Mouse (Mus musculus) embryonic facial prominence, embryonic 11.5 days (tissue): ENCODE results near the gene Krt10. TPM values are rescaled to one million over a fixed set of nuclear protein-coding genes. Genes with fewer than 3 reads are reported as not detected.
A peak's percentile ranks its signal among the peaks of the same experiment; 100 is the strongest.

Experiments used
- ATAC-seq: fragments of 200-750 bp; cut with Nextera tagmentation; replicated peaks from 2 replicates; pipeline ENCODE4 v1.8.0; 2017; ENCODE audit warnings: low read depth; ENCODE audit not compliant: insufficient number of reproducible peaks, low FRiP score, low TSS enrichment
- DNase-seq: peaks from one replicate; pipeline ENCODE4 v3.0.0-alpha.2; 2015; ENCODE audit warnings: low spot score
- H3K27ac ChIP-seq: fragments of 300-500 bp; sonication (generic); replicated peaks from 2 replicates; pipeline ENCODE4 v1.5.1; 2014; ENCODE audit warnings: mild to moderate bottlenecking, low read depth, low read length, control low read depth
- H3K27me3 ChIP-seq: fragments of 300-500 bp; sonication (generic); 2 replicates; pipeline ENCODE4 v1.6.1; 2014; ENCODE audit warnings: mild to moderate bottlenecking, low read length, moderate library complexity, mixed read lengths; ENCODE audit not compliant: control insufficient read depth, insufficient read depth
- H3K36me3 ChIP-seq: fragments of 300-500 bp; sonication (generic); replicated peaks from 2 replicates; pipeline ENCODE4 v1.6.1; 2014; ENCODE audit warnings: low read depth, mild to moderate bottlenecking, low read length, moderate library complexity, mixed read lengths; ENCODE audit not compliant: control insufficient read depth, insufficient read depth
- H3K4me1 ChIP-seq: fragments of 300-500 bp; sonication (generic); 2 replicates; pipeline ENCODE4 v1.6.1; 2014; ENCODE audit warnings: low read length, mixed read lengths; ENCODE audit not compliant: control insufficient read depth, insufficient read depth
- H3K4me2 ChIP-seq: fragments of 300-500 bp; sonication (generic); 2 replicates; pipeline ENCODE4 v1.6.1; 2014; ENCODE audit warnings: low read depth, mild to moderate bottlenecking, control low read depth, low read length, moderate library complexity
- H3K4me3 ChIP-seq: fragments of 300-500 bp; sonication (generic); 2 replicates; pipeline ENCODE4 v1.5.1; 2014; ENCODE audit warnings: low read depth, low read length, control low read depth
- H3K9ac ChIP-seq: fragments of 300-500 bp; sonication (generic); replicated peaks from 2 replicates; pipeline ENCODE4 v1.6.1; 2014; ENCODE audit warnings: mild to moderate bottlenecking, control low read depth, low read length
- H3K9me3 ChIP-seq: fragments of 300-500 bp; sonication (generic); replicated peaks from 2 replicates; pipeline ENCODE4 v1.6.1; 2016; ENCODE audit warnings: mild to moderate bottlenecking, low read length, inconsistent platforms, mixed read lengths; ENCODE audit not compliant: control insufficient read depth
- WGBS: fragments of 180-500 bp; shearing (Covaris S2); extraction: QIAGEN DNeasy Blood & Tissue Kit; methylation state at CpG from one replicate; pipeline ENCODE4 v1.1.7; 2014; 5-methylcytosine and 5-hydroxymethylcytosine counted together
- polyA plus RNA-seq: library from polyadenylated mRNA; unstranded; fragments of >200 nt; fragmentation: Nextera tagmentation; extraction: Ambion mirVana; gene quantifications from 2 replicates; pipeline ENCODE4 v1.2.1, GENCODE M21; 2014

The Krt10 gene
- polyA plus RNA-seq, 1 experiment from 2014 or later: 26.7 TPM

DNA sequence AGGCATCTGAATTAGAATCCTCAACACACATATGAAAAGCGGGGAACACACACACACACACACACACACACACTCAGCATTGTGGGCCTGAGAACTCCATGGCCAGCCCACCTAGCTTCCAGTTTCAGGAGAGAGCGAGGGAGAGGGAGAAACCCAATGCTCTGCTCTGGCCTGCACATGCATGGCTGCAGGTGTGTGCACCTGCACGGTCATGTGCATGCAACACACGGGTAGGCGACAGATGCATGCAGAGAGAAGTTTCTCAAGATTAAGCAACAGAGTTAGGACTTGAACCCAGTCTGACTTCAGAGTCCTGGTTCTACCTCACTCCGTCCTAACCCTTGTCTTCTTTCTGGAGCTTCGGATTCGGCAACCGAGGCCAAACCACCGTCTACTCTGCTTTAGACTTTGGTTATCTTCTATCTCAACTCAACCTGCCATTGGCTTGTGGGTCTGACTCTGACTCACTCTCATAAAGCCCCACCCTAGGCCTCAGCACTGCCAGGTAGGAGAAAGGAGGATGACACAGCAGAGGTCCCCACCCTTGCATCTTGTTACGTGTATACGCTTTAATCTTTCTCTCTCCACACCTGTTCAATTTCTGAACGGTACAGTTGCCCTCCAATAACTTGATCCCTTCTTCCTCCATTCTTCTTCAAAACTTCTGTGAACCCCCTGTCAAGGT lies 25.4 kb upstream of the Krt10 start:
- Histone ChIP-seq H3K4me1 (no peaks in the 10 kb centered on the region), H3K36me3 (no peaks in the 10 kb centered on the region), H3K9me3 (no peaks in the 10 kb centered on the region), H3K27me3 (no peaks in the 10 kb centered on the region), H3K4me3 (no peak overlapping the region), H3K4me2 (no peak overlapping the region), H3K27ac (no peak overlapping the region), H3K9ac (no peak overlapping the region)
- ATAC-seq (no peak), DNase-seq (no peak)
- 90% methylated on average over 13 of the region's 13 CpGs for WGBS

GRCm38 (mm10) chr11:99413247-99413646 lies 24.1 kb upstream of the Krt10 start:
- no peaks in the 10 kb centered on the region for H3K4me1 ChIP-seq
- no peak overlapping the region for H3K4me3 ChIP-seq
- no peaks in the 10 kb centered on the region for H3K9me3 ChIP-seq
- ATAC-seq (no peak), DNase-seq (peak; percentile 69)
- no peak overlapping the region for H3K9ac ChIP-seq
- no peaks in the 10 kb centered on the region for H3K36me3 ChIP-seq
- WGBS: 18% methylated on average over 6 of the region's 6 CpGs
- no peaks in the 10 kb centered on the region for H3K27me3 ChIP-seq
- H3K4me2 ChIP-seq: no peak overlapping the region
- H3K27ac ChIP-seq: no peak overlapping the region

- H3K36me3 ChIP-seq: no peaks in the 10 kb centered on the region
- H3K9ac ChIP-seq: no peak overlapping the region
- no peak for DNase-seq
- ATAC-seq: no peak
- no peak overlapping the region for H3K4me3 ChIP-seq
- H3K9me3 ChIP-seq: no peaks in the 10 kb centered on the region
- no peaks in the 10 kb centered on the region for H3K4me1 ChIP-seq
- 76% methylated on average over 10 of the region's 10 CpGs for WGBS
- no peak overlapping the region for H3K27ac ChIP-seq
- no peaks in the 10 kb centered on the region for H3K27me3 ChIP-seq
- no peak overlapping the region for H3K4me2 ChIP-seq
Measured at GRCm38 (mm10) chr11:99406186-99406585, 17.0 kb upstream of the Krt10 start.

DNA sequence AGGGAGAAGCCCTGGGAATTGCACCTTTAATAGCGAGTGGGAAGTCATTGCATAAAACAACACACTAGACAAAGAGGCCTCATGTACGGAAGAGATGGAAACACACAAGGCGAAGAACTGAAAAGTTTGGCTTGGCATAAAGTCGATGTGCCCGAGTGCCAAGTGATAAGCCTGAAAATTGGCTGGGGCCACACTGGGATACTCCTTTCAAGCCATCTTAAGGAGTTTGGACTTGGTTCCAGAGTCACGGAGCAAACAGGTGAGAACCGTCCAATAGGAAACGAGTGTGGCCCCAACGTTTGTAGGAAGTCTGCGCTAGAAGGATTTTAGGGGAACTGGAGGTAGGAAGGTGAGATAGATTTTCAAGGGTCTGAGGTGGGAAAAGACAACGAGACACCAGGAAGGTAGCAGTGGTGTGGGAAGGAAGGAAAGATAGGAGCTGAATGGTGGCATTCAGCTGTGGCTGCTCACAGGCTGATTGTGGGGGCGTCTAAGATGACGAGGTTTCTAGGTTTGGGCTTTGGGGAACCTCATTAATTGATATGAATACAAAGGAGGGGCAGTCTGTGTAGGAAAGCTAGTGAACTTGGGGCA lies 10.9 kb upstream of the Krt10 start:
- no peaks in the 10 kb centered on the region for H3K27me3 ChIP-seq
- no peak for ATAC-seq
- H3K36me3 ChIP-seq: no peaks in the 10 kb centered on the region
- DNase-seq: no peak
- no peak overlapping the region for H3K4me3 ChIP-seq
- no peaks in the 10 kb centered on the region for H3K4me1 ChIP-seq
- H3K9ac ChIP-seq: no peak overlapping the region
- no peaks in the 10 kb centered on the region for H3K9me3 ChIP-seq
- no peak overlapping the region for H3K27ac ChIP-seq
- 85% methylated on average over 13 of the region's 13 CpGs for WGBS
- no peak overlapping the region for H3K4me2 ChIP-seq

DNA sequence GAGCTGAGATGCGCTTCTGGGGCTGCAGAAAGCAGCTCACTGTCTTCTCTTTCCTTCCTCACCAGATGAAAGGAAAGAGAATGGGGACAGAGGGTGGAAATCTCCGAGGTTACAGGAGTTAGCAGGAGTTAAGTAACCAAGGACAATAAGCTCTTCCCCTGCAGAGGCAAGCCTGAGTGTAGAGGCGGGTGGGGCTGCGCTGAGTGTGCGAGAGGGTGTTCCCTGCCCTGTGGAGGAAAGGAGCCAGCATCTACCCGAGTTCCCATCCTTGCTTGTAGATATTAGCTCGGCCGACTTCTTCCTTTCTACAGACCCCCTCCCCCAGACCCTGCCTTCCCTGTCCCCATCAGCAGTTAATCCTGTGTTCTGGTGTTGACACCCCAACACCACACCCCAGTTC lies 9.7 kb upstream of the Krt10 start:
- Histone ChIP-seq H3K4me3 (no peak overlapping the region), H3K27ac (no peak overlapping the region), H3K36me3 (no peaks in the 10 kb centered on the region), H3K27me3 (no peaks in the 10 kb centered on the region), H3K9ac (no peak overlapping the region), H3K4me1 (no peaks in the 10 kb centered on the region), H3K4me2 (no peak overlapping the region), H3K9me3 (no peaks in the 10 kb centered on the region)
- no peak for DNase-seq
- WGBS: 43% methylated on average over 7 of the region's 8 CpGs
- ATAC-seq: no peak

DNA sequence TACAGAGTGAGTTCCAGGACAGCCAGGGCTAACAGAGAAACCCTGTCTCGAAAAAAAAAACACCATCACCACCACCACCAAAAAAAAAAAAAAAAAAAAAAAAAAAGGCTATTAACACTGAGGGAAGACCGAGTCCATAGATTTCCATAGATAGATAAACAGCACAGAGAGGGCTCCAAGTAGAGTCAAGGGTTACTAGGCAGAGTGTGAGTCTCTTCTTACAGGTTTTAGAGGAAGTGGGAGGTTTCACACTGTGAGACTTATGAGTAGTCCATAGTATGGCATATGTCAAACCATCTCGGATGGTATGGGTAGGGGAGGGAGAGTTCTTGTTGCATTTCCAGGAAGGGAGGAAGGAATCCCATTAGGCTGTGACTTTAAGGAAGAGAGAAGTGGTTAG lies 8.9 kb upstream of the Krt10 start:
- H3K4me2 ChIP-seq: no peak overlapping the region
- no peak overlapping the region for H3K4me3 ChIP-seq
- H3K27me3 ChIP-seq: no peaks in the 10 kb centered on the region
- DNase-seq (no peak), ATAC-seq (no peak)
- WGBS: 67% methylated on average over 3 of the region's 3 CpGs
- H3K27ac ChIP-seq: no peak overlapping the region
- no peak overlapping the region for H3K9ac ChIP-seq
- no peaks in the 10 kb centered on the region for H3K9me3 ChIP-seq
- H3K36me3 ChIP-seq: no peaks in the 10 kb centered on the region
- H3K4me1 ChIP-seq: no peaks in the 10 kb centered on the region

DNA sequence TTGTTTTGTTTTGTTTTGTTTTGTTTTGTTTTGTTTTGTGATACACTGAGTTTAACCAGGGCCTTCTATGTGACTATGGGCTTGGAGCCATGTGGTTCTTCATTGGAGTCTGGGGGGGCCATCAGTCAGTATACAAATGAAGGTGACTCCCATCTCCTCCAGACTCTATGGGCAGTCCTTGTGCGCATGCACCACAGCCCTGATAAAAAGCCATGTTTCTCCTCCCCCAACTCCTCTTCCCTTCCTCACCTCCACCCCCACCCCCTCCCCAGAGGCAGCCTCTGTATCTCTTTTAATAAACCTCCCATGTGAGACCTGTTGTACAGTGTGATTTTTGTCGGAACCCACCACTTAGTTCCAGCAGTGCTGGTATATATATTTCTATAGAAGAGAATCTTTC lies 7.5 kb upstream of the Krt10 start:
- Histone ChIP-seq H3K9ac (no peak overlapping the region), H3K4me2 (no peak overlapping the region), H3K36me3 (no peaks in the 10 kb centered on the region), H3K4me1 (no peaks in the 10 kb centered on the region), H3K9me3 (no peaks in the 10 kb centered on the region), H3K27ac (no peak overlapping the region), H3K4me3 (no peak overlapping the region), H3K27me3 (no peaks in the 10 kb centered on the region)
- no peak for ATAC-seq
- DNase-seq: no peak
- WGBS: 77% methylated on average over 2 of the region's 2 CpGs

GRCm38 (mm10) chr11:99396034-99396433 lies 6.9 kb upstream of the Krt10 start:
- H3K4me3 ChIP-seq: no peak overlapping the region
- H3K9me3 ChIP-seq: no peaks in the 10 kb centered on the region
- H3K4me1 ChIP-seq: no peaks in the 10 kb centered on the region
- H3K36me3 ChIP-seq: no peaks in the 10 kb centered on the region
- H3K9ac ChIP-seq: no peak overlapping the region
- WGBS: 45% methylated on average over 3 of the region's 3 CpGs
- H3K27me3 ChIP-seq: no peaks in the 10 kb centered on the region
- no peak overlapping the region for H3K27ac ChIP-seq
- DNase-seq: no peak
- no peak for ATAC-seq
- H3K4me2 ChIP-seq: no peak overlapping the region
